Mouse (Mus musculus) large intestine, adult 2 months (tissue): ENCODE measurements at regions not wholly inside any gene's neighbourhood (a gene's known extent, or its start where the extent isn't known, plus 50 kb on each side); places are given as distances from the start of the nearest gene placed in this dataset.

Source experiments
- DNase-seq: peaks from one replicate; pipeline ENCODE4 v3.0.0-alpha.2; 2012; ENCODE audit warnings: low read depth, low spot score
- WGBS: fragments of 180-500 bp; shearing (Covaris S2); methylation state at CpG from one replicate; pipeline ENCODE4 v1.1.7; 2018; 5-methylcytosine and 5-hydroxymethylcytosine counted together

GRCm38 (mm10) chr12:35329699-35330098 is 205.1 kb downstream of the Ahr start:
- 68% methylated on average over 6 of the region's 6 CpGs for WGBS

DNA sequence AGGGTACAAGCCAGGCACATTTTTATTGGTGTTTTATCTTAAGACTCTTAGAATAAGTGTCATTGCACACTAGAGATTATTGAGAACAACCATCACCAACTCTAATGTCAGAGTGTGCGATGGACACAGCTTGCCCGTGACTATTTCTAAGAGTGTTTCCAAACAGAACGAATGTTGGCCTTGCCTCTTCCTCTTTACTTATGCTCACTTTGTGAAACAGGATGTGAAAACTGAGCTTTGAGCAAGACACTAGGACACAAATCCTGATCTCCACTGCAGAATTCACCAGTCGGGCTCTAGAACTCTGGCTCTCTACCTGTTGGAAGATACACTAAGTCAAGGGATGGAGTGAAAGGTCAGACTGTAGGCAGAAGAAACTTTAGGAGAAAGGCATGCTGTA is 215.3 kb downstream of the Ahr start:
- WGBS = 87% methylated on average over 4 of the region's 4 CpGs
- DNase-seq = no peak

More at GRCm38 (mm10) chr12:35329699-35330098, 205.1 kb downstream of the Ahr start:
- no peak for DNase-seq

DNA sequence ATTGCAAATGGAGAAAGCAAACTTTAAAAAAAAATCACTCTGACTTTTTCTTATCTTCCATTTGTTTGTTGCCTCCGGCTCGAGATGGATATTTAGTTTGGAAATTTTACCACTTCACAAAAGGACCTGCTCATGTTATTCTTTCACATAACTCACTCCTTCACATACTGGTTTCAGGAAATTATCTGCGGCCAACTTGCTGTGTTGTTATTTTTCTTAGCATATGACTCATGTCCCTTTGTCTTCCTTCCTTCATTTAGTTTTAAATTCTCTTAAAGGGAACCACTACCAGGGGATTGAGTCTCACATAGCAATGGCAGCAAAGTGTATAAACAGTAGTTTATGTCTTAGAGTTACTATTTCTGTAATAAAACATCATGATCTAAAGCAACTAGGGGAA is 217.8 kb downstream of the Ahr start:
- no peak for DNase-seq

GRCm38 (mm10) chr12:35314035-35314434 is 220.8 kb downstream of the Ahr start:
- no peak for DNase-seq
- 76% methylated on average over 2 of the region's 2 CpGs for WGBS

More for the DNA sequence above, 217.8 kb downstream of the Ahr start:
- 26% methylated on average over 3 of the region's 3 CpGs for WGBS

DNA sequence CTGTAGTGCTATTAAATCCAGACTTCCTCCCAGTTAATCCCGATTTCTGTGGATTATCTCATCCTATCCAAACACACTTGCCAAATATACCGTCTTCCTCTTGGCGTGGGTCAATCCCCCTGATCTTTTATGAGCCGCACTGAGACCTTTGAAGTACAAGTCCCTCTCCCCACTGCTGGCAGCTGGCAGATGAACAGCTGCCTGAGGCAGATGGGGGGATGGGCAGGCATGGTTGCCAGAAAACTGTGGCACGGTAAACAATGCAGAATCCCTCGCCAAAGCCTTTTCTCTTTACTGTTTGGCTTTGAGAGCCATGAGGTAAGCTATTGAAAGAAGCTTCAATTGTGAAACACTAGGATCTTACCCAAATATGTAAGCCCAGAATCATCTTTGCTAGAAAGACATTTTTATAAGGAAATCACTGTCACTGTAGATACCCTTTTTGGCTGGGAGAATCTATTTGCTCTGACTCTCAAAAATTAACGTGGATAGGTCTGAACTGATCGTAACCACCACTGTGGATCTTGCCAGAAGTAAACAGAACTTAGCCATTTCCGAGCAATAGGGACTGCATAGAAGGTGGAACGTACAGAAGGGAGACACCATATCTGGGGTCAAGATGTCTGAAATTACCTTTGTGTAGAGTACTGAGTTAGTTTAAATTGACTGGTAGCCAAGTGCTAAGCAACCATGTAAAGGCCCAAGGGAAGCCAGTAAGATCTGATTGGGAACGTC is 221.5 kb downstream of the Ahr start:
- peak; percentile 8 for DNase-seq
- 33% methylated on average over 11 of the region's 11 CpGs for WGBS

DNA sequence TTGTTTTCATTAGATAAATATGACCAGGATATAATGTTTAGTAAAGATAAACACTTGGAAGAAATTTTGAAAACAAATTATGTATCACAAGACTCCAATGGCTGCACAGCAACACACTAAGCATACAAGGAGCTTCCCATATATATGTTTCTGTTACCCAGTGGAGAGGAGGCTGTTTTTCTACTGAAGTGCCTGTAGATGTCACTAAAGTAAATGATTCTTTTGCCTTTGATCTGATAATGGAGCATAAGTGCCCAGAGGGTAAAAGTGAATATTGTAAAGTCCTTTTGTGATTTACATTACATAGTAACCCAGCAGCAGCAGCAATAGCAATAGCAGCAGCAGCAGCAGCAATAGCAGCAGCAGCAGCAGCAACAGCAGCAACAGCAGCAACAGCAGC is 226.3 kb downstream of the Ahr start:
- no peak for DNase-seq

DNA sequence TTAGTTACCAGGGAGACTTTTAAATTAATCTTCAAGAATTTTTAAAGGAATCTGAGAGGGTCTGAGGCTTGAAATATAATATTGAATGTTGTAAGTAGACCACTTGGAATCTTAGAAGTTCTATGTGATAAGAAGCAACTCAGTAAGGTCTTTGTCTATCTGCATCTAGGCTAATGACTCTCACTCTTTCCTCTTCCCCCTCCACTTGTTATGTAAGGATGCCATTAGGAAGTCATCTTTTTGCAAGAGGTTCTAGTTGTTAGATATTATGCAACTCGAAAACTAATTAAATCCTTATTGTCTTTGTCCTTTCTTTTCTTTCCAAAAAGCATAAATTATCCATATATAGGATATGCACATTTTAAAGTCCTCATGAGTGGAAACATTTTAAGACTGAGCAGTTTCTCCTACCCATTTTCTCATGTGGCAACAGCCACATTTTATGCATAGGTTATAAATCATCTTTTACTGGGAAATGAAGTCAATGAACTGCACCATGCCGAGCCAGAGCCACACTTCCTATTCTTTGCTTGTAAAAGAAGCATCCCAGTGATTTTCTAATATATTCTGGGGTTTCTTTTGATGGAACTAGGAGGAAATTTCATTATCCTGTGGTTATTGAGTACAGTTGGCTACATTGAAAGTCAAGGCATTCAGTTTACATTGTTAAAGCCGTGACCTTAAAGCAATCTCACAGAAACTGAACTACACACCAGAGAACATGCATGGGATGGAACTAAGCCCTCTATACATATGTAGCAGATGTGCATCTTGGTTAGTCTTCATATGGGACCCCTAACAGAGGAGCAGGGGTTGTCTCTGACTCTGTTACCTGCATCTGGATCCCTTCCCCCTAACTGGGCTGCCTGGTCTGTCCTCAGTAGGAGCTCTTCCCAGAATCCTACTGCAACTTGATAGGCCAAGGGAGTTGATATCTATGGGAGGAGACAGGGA is 230.8 kb downstream of the Ahr start:
- 57% methylated on average over 3 of the region's 3 CpGs for WGBS

DNA sequence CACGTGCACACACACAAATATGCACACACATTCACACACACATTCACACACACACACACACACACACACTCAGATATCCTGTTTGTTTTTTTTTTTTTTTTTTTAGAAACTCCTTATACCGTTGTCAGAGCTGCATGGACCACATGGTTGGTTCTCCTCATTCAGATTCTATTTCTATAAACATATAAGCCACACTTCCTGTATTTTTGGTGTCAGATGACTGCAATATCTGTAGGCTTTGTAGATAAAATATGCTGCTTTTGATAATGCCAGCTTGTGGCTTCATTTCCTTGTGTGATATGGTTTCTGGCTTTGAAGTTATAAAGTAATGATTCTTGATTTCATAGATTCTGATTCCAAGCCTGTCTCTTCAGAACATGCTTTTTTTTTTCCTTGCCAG is 231.7 kb downstream of the Ahr start:
- WGBS = 71% methylated on average over 2 of the region's 2 CpGs
- DNase-seq = no peak

More for the DNA sequence above, 230.8 kb downstream of the Ahr start:
- DNase-seq = no peak

DNA sequence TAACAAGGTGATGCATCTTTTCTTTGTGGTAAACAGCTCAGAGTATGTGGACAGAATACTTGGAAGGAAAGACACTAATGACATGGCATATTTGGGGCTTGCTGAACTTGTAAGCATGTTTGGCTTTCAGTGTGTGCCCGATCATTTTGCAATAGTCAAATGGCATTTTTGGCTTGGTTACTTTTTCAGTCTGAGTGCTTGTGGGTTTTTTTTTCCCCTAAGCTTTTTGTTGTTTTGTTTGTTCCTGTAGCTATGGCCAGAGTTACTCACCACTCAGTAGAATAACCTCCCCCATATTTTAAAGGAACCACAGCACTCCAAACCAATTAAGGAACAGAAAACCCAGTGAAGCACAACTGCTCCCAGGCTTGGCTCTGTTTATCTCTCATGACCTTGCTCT is 240.2 kb downstream of the Ahr start:
- WGBS = 56% methylated on average over 1 of the region's 1 CpGs
- no peak for DNase-seq

DNA sequence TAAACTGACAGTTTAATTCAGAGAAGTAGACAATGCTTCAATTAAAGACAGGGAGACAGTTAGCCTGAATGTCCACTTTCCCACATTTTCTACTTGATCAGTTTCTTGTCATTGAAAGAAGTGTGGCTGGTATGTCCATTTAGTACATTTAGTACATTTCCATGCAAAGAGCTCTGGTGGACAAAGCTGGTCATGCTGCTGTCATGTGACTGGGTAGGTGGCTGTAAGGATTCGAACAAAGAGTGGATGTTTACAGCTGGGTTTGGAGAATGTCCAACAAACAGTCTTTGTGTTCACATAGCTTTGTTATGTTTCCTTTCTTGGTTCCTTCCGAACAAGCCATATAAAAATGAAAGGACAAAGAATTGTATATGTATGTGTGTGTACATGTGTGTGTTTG is 241.3 kb downstream of the Ahr start:
- no peak for DNase-seq
- 34% methylated on average over 2 of the region's 2 CpGs for WGBS

DNA sequence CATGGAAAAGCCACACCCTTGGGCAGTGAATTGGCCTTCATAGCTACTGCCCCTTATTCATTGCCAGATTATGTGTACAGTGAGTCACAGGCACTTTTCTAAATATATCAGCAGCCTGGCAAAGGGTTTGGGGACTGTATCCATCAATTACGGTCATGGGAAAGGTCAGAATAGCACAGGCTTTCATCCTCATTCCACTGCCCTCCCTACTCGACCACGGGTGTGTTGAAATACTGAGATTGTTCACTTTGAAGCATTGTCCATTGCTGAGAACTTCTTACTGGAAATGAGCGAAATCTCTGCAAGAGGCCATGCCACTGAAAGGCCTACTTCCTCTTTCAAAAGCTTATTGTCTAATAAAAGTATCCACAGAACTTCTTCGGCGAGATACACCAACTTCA is 242.9 kb downstream of the Ahr start:
- DNase-seq = no peak
- 61% methylated on average over 6 of the region's 6 CpGs for WGBS

DNA sequence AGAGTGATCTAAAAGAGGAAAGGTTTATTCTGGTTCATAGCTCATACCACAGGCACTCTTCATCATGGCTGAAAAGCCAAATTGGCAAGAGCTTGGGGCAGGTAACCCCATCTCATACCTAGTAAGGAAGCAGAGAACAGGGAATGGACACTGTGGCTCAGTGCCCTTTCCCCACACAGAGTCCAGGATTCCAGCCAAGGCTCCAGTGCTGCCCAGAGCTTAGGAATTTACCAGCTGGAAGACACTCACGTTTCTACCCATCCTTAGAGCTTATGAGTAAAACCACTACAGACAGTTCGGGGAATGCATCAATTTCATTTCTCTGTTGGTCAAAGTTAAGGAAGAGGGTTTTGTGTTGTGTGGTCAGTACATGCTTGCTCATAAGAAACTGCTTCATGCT is 241.0 kb downstream of the Snx13 start:
- WGBS = 57% methylated on average over 2 of the region's 2 CpGs
- DNase-seq = no peak

DNA sequence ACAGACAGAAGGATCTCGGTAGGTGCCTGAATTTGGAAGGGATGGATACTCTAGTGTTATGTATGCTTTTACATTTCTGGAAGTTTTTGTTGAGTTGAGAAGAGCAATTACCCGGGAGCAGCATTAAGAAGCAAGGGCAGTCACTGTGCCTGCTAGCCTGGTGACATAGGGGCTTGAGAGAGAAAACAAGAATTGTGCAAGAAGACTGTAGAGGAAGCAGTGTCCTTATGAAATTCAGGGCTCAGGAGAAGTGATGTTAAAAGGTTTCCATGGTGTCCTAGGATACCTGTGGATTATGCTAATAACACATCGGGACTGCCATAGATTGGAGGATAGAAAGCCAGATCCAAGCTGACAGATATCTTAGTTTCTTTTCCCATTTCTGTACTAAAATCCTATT is 240.6 kb downstream of the Snx13 start:
- no peak for DNase-seq
- WGBS = 82% methylated on average over 3 of the region's 3 CpGs

GRCm38 (mm10) chr12:35286974-35287553 is 240.1 kb downstream of the Snx13 start:
- WGBS = 91% methylated on average over 3 of the region's 3 CpGs

GRCm38 (mm10) chr12:35284345-35284744 is 237.4 kb downstream of the Snx13 start:
- 49% methylated on average over 2 of the region's 2 CpGs for WGBS
- DNase-seq = no peak

More at GRCm38 (mm10) chr12:35286974-35287553, 240.1 kb downstream of the Snx13 start:
- no peak for DNase-seq

GRCm38 (mm10) chr12:35283925-35284324 is 236.9 kb downstream of the Snx13 start:
- WGBS = 28% methylated on average over 5 of the region's 5 CpGs
- DNase-seq = no peak

- DNase-seq = no peak
Observed at GRCm38 (mm10) chr12:35283407-35283806, 236.4 kb downstream of the Snx13 start.

DNA sequence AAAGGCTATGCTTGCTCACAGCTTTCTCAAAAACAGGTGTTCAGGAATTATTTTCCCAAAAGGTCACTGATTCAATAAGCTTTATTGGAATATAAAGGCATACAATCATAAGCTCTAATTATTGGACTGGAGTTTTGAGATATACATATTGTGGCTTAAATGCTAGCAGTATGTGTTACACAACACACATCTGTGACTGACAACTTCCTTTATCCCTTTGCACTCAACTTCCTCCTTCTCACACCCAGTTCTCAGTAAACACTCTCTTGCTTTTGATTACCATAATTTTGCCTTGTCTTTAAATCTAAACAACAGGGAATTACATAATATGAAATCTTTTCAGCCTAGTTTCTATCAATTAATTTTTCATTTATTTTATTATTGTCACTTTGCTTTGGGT is 222.5 kb downstream of the Snx13 start:
- DNase-seq = no peak

- WGBS = 71% methylated on average over 2 of the region's 2 CpGs
- DNase-seq = no peak
Observed at GRCm38 (mm10) chr12:35268006-35268405, 221.0 kb downstream of the Snx13 start.

DNA sequence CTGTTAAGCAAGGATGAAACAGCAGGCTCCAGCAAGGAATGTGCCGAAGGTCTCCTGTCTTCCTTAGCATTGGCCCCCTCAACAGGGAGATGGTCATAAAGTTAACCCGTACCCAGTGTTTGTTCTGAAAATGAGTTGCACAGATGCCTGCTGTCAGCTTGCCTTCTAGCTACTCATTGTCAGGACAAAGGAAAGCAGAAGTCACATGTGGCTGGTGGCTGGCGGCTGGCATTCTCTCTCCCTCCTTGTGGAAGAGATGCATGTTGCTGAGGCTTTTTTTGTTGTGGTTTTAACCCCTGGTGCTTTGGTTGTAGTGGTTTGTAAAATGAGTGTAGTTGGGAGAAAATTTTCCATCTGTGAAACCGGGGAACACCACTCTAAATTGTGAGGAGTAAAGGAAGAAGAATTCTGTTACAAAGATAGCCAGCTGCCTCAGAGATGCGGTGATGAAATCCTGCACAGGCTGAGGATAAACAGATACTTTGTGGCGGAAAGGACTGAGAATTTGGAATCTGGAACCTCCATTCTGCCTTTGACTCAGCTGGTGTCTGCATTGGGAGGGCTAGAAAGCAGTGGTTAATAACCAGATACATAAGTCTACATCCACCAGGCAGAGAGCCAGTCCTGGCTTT is 220.2 kb downstream of the Snx13 start:
- no peak for DNase-seq
- WGBS = 40% methylated on average over 6 of the region's 6 CpGs
